Mouse (Mus musculus) embryonic facial prominence, embryonic 14.5 days (tissue): Measurements from ENCODE around the gene S100a4. TPM values are rescaled to one million over a fixed set of nuclear protein-coding genes. Genes with fewer than 3 reads are reported as not detected.

Experiments used
- ATAC-seq: fragments of 200-750 bp; cut with Nextera tagmentation; 2 replicates; pipeline ENCODE4 v1.8.0; 2017; ENCODE audit warnings: low read depth, moderate number of reproducible peaks, moderate TSS enrichment
- DNase-seq: peaks from one replicate; pipeline ENCODE4 v3.0.0-alpha.2; 2015; ENCODE audit warnings: low spot score
- H3K27ac ChIP-seq: fragments of 300-500 bp; sonication (generic); replicated peaks from 2 replicates; pipeline ENCODE4 v1.5.1; 2014; ENCODE audit warnings: low read depth, mild to moderate bottlenecking, low read length, moderate library complexity
- H3K27me3 ChIP-seq: fragments of 300-500 bp; sonication (generic); replicated peaks from 2 replicates; pipeline ENCODE4 v1.6.1; 2014; ENCODE audit warnings: low read length; ENCODE audit not compliant: control insufficient read depth, insufficient read depth
- H3K36me3 ChIP-seq: fragments of 300-500 bp; sonication (generic); 2 replicates; pipeline ENCODE4 v1.6.1; 2014; ENCODE audit warnings: low read length, mixed read lengths; ENCODE audit not compliant: control insufficient read depth, insufficient read depth
- H3K4me1 ChIP-seq: fragments of 300-500 bp; sonication (generic); 2 replicates; pipeline ENCODE4 v1.6.1; 2014; ENCODE audit warnings: antibody characterized with exemption, low read length; ENCODE audit not compliant: control insufficient read depth, insufficient read depth
- H3K4me2 ChIP-seq: fragments of 300-500 bp; sonication (generic); 2 replicates; pipeline ENCODE4 v1.6.1; 2014; ENCODE audit warnings: low read depth, mild to moderate bottlenecking, low read length, moderate library complexity, mixed read lengths
- H3K4me3 ChIP-seq: fragments of 300-500 bp; sonication (generic); 2 replicates; pipeline ENCODE4 v1.5.1; 2014; ENCODE audit warnings: low read depth, mild to moderate bottlenecking, low read length
- H3K9ac ChIP-seq: fragments of 300-500 bp; sonication (generic); 2 replicates; pipeline ENCODE4 v1.6.1; 2014; ENCODE audit warnings: low read depth, mild to moderate bottlenecking, low read length, moderate library complexity, mixed read lengths
- H3K9me3 ChIP-seq: fragments of 300-500 bp; sonication (generic); 2 replicates; pipeline ENCODE4 v1.6.1; 2016; ENCODE audit warnings: low read length; ENCODE audit not compliant: control insufficient read depth
- WGBS: fragments of 180-500 bp; shearing (Covaris S2); extraction: QIAGEN DNeasy Blood & Tissue Kit; methylation state at CpG from one replicate; pipeline ENCODE4 v1.1.7; 2014; 5-methylcytosine and 5-hydroxymethylcytosine counted together
- polyA plus RNA-seq: library from polyadenylated mRNA; unstranded; fragments of >200 nt; fragmentation: Nextera tagmentation; extraction: Ambion mirVana; gene quantifications from 2 replicates; pipeline ENCODE4 v1.2.1, GENCODE M21; 2014

The S100a4 gene
- polyA plus RNA-seq, 1 experiment from 2014 or later, result 22.9 TPM

DNA sequence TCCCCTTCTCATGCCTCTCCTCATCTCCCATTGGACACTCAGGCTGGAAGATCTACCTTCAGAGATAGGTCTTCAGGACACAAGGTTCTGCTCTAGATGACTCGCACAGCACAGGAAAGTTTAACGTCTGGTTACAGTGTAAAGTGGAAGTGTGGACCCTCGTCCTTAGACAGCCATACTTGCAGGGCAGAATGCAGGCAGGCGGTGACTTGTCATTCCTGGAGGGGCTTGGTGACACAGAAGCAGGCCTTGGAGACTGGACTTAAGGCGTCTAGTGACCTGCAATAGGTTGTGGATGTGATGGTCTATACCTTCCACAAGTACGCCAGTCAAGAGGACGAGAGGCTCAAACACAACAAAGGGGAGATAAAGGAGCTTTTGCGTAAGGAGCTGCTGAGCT is 13.6 kb upstream of the S100a4 start, which contains the start of gene S100a2:
Gene S100a2, plus strand, starts transcription at position 301 of the 400 bp plus-strand sequence.
- ATAC-seq, result no peak
- Histone ChIP-seq H3K4me1 (no peaks in the 10 kb centered on the region), H3K9ac (no peak within 1 kb of the TSS), H3K9me3 (no peaks in the 10 kb centered on the region), H3K36me3 (no peaks in the 10 kb centered on the region), H3K27me3 (no peaks in the 10 kb centered on the region), H3K4me3 (no peak within 1 kb of the TSS), H3K4me2 (no peak within 1 kb of the TSS), H3K27ac (no peak within 1 kb of the TSS)
- WGBS, result 82% methylated on average over 8 of the region's 8 CpGs
- no peak for DNase-seq

DNA sequence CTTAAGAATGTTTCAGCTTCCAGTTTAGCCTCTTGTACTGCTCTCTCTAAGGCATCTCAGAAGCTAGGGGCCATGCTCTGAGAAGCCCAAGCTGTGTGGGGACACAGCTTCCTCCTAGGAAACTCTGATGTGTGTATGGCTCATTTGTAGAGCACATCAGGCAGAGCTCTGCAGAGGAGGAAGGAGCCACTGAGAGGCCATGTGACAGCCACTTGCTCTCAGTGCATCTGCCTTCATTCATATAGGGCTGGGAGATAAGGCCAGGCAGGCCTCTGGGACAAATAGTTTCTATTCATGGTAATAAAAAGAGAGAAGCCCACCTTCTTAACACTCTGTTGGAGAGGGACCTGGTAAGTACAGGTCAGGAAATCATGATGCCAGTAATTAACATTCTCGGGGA is 9.1 kb upstream of the S100a4 start:
- no peak for DNase-seq
- Histone ChIP-seq H3K9me3 (no peaks in the 10 kb centered on the region), H3K4me3 (no peak overlapping the region), H3K4me2 (no peak overlapping the region), H3K27me3 (no peaks in the 10 kb centered on the region), H3K36me3 (no peaks in the 10 kb centered on the region), H3K9ac (no peak overlapping the region), H3K4me1 (no peaks in the 10 kb centered on the region), H3K27ac (no peak overlapping the region)
- no peak for ATAC-seq
- WGBS, result 38% methylated on average over 1 of the region's 1 CpGs

GRCm38 (mm10) chr3:90595556-90595955 is 8.0 kb upstream of the S100a4 start:
- Histone ChIP-seq H3K27ac (no peak overlapping the region), H3K9ac (no peak overlapping the region), H3K4me3 (no peak overlapping the region), H3K36me3 (no peaks in the 10 kb centered on the region), H3K27me3 (no peaks in the 10 kb centered on the region), H3K4me2 (no peak overlapping the region), H3K4me1 (no peaks in the 10 kb centered on the region), H3K9me3 (no peaks in the 10 kb centered on the region)
- DNase-seq (no peak), ATAC-seq (no peak)
- 80% methylated on average over 5 of the region's 5 CpGs for WGBS

DNA sequence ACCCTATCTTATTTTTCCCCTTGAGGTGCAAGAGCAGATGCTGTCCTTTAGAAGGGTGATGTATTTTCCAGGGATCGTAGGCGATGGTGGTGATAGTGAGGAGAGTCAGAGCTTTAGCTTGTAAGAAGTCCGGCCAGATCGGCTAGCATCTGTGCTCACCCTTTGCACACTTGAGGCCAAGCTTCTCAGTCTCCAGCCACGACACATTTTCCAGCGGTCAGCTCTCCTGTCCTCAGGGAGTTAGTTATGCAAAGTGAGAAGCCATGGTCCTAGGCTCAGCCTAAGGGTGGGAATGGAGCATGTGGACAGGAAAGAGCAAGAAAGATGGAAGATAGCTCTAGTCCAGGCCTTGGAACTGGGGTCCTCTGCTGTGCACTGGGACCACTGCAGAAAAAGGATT is 6.8 kb upstream of the S100a4 start:
- WGBS, result 85% methylated on average over 6 of the region's 6 CpGs
- Histone ChIP-seq H3K27me3 (no peaks in the 10 kb centered on the region), H3K4me3 (no peak overlapping the region), H3K9ac (no peak overlapping the region), H3K4me2 (no peak overlapping the region), H3K27ac (no peak overlapping the region), H3K9me3 (no peaks in the 10 kb centered on the region), H3K4me1 (no peaks in the 10 kb centered on the region; the same call in 1 of the 2 replicates), H3K36me3 (no peaks in the 10 kb centered on the region)
- ATAC-seq (no peak), DNase-seq (no peak)

DNA sequence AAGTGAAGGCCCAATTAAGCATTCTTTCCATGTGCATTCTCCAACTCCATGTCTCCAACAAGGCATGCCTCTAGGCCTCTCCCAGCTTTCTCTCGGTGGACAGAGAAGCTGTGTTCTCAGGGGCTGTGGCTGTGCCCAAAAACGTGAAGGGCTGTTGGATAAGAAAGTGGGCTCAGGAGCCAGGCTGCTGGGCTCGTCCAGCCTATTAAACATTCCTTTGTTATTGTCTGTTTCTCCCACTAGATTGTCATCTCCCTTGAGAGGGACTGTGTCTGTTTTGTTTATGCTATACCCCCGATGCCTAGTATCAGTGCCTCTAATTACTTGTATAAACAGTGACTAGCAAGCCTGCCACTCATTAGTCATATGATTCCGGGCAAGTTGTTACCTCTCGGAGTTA is 5.8 kb upstream of the S100a4 start:
- Histone ChIP-seq H3K36me3 (no peaks in the 10 kb centered on the region), H3K27ac (no peak overlapping the region), H3K9ac (no peak overlapping the region), H3K4me1 (peaks cover under 1% of the 10 kb centered on the region), H3K9me3 (no peaks in the 10 kb centered on the region), H3K4me3 (no peak overlapping the region), H3K27me3 (no peaks in the 10 kb centered on the region), H3K4me2 (no peak overlapping the region)
- ATAC-seq (no peak), DNase-seq (no peak)
- WGBS, result 27% methylated on average over 6 of the region's 6 CpGs

- Histone ChIP-seq H3K4me1 (peaks cover 5% of the 10 kb centered on the region), H3K27ac (no peak overlapping the region), H3K9me3 (no peaks in the 10 kb centered on the region), H3K36me3 (no peaks in the 10 kb centered on the region), H3K4me3 (no peak overlapping the region), H3K27me3 (no peaks in the 10 kb centered on the region), H3K9ac (no peak overlapping the region), H3K4me2 (no peak overlapping the region)
- ATAC-seq (no peak), DNase-seq (no peak)
- 75% methylated on average over 4 of the region's 4 CpGs for WGBS
These were observed 5.4 kb upstream of the S100a4 start for GRCm38 (mm10) chr3:90598212-90598611.

GRCm38 (mm10) chr3:90599401-90599800 is 4.2 kb upstream of the S100a4 start:
- WGBS, result 75% methylated on average over 3 of the region's 3 CpGs

DNA sequence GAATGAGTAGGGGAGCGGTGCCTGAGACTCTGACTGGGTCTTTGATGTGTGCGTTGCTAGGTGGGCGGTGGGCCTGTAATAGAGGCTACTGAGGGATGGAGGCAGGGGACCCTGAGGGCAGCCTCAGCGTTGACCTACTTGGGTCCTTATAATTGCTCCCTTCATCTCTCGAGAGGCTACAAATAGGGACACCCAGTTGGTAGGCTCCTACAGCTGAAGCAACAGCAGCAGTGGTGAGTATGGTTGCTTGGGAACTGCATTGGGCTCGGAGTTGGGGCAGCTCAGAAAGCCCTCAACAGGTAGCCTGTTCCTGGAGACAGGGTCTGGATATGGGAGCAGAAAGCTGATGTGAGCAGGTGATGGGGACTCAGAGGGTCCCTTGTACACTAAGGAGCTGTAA is 3.5 kb upstream of the S100a4 start:
- H3K9me3 ChIP-seq, result no peaks in the 10 kb centered on the region
- no peaks in the 10 kb centered on the region for H3K36me3 ChIP-seq
- no peak overlapping the region for H3K4me2 ChIP-seq
- H3K27me3 ChIP-seq, result no peaks in the 10 kb centered on the region
- H3K9ac ChIP-seq, result no peak overlapping the region
- H3K27ac ChIP-seq, result no peak overlapping the region
- ATAC-seq (no peak), DNase-seq (no peak)
- H3K4me3 ChIP-seq, result no peak overlapping the region
- H3K4me1 ChIP-seq, result peaks cover 22% of the 10 kb centered on the region
- WGBS, result 69% methylated on average over 4 of the region's 6 CpGs

More at GRCm38 (mm10) chr3:90599401-90599800, 4.2 kb upstream of the S100a4 start:
- no peak overlapping the region for H3K4me3 ChIP-seq
- no peaks in the 10 kb centered on the region for H3K27me3 ChIP-seq
- no peaks in the 10 kb centered on the region for H3K36me3 ChIP-seq
- H3K27ac ChIP-seq, result no peak overlapping the region
- H3K4me1 ChIP-seq, result peaks cover 15% of the 10 kb centered on the region
- H3K9me3 ChIP-seq, result no peaks in the 10 kb centered on the region
- no peak overlapping the region for H3K9ac ChIP-seq
- no peak for DNase-seq
- no peak for ATAC-seq
- no peak overlapping the region for H3K4me2 ChIP-seq

DNA sequence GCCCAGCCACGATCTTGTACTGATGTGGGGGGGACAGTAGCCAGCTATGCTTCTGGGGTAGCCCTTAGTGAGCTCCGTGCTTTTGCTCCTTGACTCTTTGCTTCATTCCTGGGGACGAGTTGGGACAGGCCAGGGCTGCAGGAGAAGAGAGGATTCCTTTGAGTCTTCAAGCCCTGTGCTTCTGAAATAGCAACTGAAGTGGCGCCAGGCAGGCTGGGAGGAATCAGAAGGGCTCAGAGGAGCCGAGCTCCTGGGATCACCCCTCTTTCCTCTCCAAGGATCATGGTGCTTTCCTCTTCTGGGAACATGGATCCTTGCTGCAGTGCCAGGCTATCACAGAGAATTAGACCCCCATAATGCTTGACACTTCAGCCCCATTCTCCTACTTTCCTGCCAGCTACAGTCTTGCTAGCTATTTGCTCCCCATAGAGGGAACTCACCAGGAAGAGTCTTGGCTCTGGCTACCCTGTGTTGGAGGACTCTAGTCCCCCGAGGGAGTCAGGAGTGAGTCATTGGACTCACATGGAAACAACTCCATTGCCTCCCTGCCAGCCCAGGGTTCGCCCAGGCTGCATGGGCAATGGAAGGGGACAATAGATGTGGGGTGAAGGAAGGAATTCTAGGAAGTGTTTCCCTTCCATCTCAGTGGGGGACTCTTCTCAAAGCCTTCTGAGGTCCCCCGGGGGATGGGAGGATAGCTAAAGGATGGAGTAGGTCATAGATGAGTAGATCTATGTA is 2.9 kb upstream of the S100a4 start:
- 76% methylated on average over 8 of the region's 8 CpGs for whole genome bisulfite sequencing
- ATAC-seq (no peak), DNase-seq (no peak)
- Histone ChIP-seq H3K9ac (no peak overlapping the region), H3K9me3 (no peaks in the 10 kb centered on the region), H3K27me3 (no peaks in the 10 kb centered on the region), H3K4me2 (no peak overlapping the region), H3K36me3 (no peaks in the 10 kb centered on the region), H3K4me3 (no peak overlapping the region), H3K4me1 (peaks cover 28% of the 10 kb centered on the region), H3K27ac (no peak overlapping the region)
